Mouse (Mus musculus): ENCODE data around the gene Nudt3. TPM values are rescaled to one million over a fixed set of nuclear protein-coding genes. Genes with fewer than 3 reads are reported as not detected.
A peak's percentile ranks its signal among the peaks of the same experiment; 100 is the strongest.

Gene Nudt3
- polyA plus RNA-seq, 1 experiment, result 59.8 TPM

DNA sequence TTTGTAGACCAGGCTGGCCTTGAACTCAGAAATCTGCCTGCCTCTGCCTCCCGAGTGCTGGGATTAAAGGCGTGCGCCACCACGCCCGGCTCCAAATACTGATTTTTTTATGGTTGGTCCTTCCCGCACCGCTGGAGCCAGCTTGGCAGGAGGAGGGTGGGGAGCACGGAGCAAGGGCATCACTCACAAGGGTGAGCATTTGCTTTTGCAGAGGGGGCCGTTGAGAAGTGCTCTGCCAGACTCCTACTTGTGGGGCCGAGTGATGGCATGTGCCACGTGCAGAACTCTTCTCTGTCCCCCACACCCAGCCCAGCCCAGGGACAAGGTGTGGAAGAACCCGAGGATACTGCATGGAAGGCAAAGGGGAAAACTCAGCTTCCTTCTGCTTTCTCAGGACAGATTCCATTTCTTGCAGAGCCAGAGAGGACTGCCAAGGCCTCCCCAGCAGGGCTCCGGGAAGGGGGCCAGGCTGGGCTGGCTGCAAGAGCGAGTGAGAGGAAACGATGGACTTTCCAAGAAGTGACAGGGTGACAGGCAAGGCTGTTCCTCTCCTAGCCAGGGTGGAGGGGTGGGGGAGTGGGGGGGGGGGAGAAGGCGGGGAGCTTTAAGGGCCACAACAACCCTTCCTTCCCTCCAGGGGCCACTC, 48.7 kb downstream of the Nudt3 start:
- no peaks in the 10 kb centered on the region for H3K27me3 ChIP-seq (ENCODE audit: control insufficient read depth, insufficient read depth, low read length)
- no peak overlapping the region for H3K27ac ChIP-seq (ENCODE audit: control insufficient read depth, insufficient read depth, low read depth, low read length)
- no peak overlapping the region for H3K4me3 ChIP-seq (ENCODE audit: control insufficient read depth, low read depth, low read length)
- TF ChIP-seq CTCF (IDR thresholded peaks at IDR 0.05; ENCODE audit: control insufficient read depth, insufficient read depth, insufficient replicate concordance, low read depth, low read length) (no peak), POLR2A (IDR thresholded peaks at IDR 0.05; ENCODE audit: control insufficient read depth, low read depth, low read length) (no peak)
- H3K4me1 ChIP-seq (ENCODE audit: control insufficient read depth, insufficient read depth, low read length), result no peaks in the 10 kb centered on the region; the same call in 1 of the 2 replicates
- no peaks in the 10 kb centered on the region; the same call in 1 of the 2 replicates for H3K36me3 ChIP-seq (ENCODE audit: control insufficient read depth, insufficient read depth, low read length)

- Histone ChIP-seq H3K27ac (ENCODE audit: control insufficient read depth, insufficient read depth, low read depth, low read length) (no peak overlapping the region), H3K36me3 (ENCODE audit: control insufficient read depth, insufficient read depth, low read length) (no peaks in the 10 kb centered on the region; the same call in 1 of the 2 replicates), H3K4me1 (ENCODE audit: control insufficient read depth, insufficient read depth, low read length) (no peaks in the 10 kb centered on the region; the same call in 1 of the 2 replicates), H3K4me3 (ENCODE audit: control insufficient read depth, low read depth, low read length) (no peak overlapping the region), H3K27me3 (ENCODE audit: control insufficient read depth, insufficient read depth, low read length) (no peaks in the 10 kb centered on the region)
- TF ChIP-seq CTCF (IDR thresholded peaks at IDR 0.05; ENCODE audit: control insufficient read depth, insufficient read depth, insufficient replicate concordance, low read depth, low read length), result no peak
- TF ChIP-seq POLR2A (IDR thresholded peaks at IDR 0.05; ENCODE audit: control insufficient read depth, low read depth, low read length), result no peak
These were observed 49.4 kb downstream of the Nudt3 start for GRCm38 (mm10) chr17:27573772-27574320.

- H3K27me3 ChIP-seq (ENCODE audit: control insufficient read depth, insufficient read depth, low read length), result no peaks in the 10 kb centered on the region
- no peak overlapping the region for H3K4me3 ChIP-seq (ENCODE audit: control insufficient read depth, low read depth, low read length)
- H3K36me3 ChIP-seq (ENCODE audit: control insufficient read depth, insufficient read depth, low read length), result no peaks in the 10 kb centered on the region
- H3K4me1 ChIP-seq (ENCODE audit: control insufficient read depth, insufficient read depth, low read length), result peaks cover 7% of the 10 kb centered on the region
- TF ChIP-seq CTCF (IDR thresholded peaks at IDR 0.05; ENCODE audit: control insufficient read depth, insufficient read depth, insufficient replicate concordance, low read depth, low read length) (no peak), POLR2A (IDR thresholded peaks at IDR 0.05; ENCODE audit: control insufficient read depth, low read depth, low read length) (no peak)
- no peak overlapping the region for H3K27ac ChIP-seq (ENCODE audit: control insufficient read depth, insufficient read depth, low read depth, low read length)
These were observed 52.0 kb downstream of the Nudt3 start for GRCm38 (mm10) chr17:27571315-27571714.

- Histone ChIP-seq H3K36me3 (ENCODE audit: control insufficient read depth, insufficient read depth, low read length) (no peaks in the 10 kb centered on the region), H3K27me3 (ENCODE audit: control insufficient read depth, insufficient read depth, low read length) (no peaks in the 10 kb centered on the region), H3K27ac (ENCODE audit: control insufficient read depth, insufficient read depth, low read depth, low read length) (no peak overlapping the region), H3K4me1 (ENCODE audit: control insufficient read depth, insufficient read depth, low read length) (peaks cover 25% of the 10 kb centered on the region), H3K4me3 (ENCODE audit: control insufficient read depth, low read depth, low read length) (no peak overlapping the region)
- TF ChIP-seq POLR2A (IDR thresholded peaks at IDR 0.05; ENCODE audit: control insufficient read depth, low read depth, low read length) (no peak), CTCF (IDR thresholded peaks at IDR 0.05; ENCODE audit: control insufficient read depth, insufficient read depth, insufficient replicate concordance, low read depth, low read length) (no peak)
These were observed 55.1 kb downstream of the Nudt3 start for GRCm38 (mm10) chr17:27568228-27568627.

DNA sequence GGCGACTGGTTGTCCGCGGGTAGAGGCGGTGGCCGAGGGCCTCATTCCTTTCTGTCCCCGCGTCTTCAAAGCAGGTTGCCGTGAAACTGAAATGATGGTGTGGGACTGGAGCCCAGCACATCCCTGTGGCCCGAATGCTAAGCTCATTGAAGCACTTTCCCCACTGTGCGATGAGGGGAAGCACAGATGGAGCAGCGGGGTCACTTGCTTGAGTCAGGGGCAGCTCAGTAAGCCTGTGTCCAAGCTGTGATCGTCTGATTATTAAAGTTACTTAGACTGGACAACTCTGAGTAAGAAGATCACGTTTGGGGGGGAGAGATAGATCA, 57.4 kb downstream of the Nudt3 start:
- Histone ChIP-seq H3K27ac (ENCODE audit: control insufficient read depth, insufficient read depth, low read depth, low read length) (no peak overlapping the region; the same call in 1 of the 2 replicates), H3K4me3 (ENCODE audit: control insufficient read depth, low read depth, low read length) (peak overlapping the region; percentile 89), H3K4me1 (ENCODE audit: control insufficient read depth, insufficient read depth, low read length) (peaks cover 29% of the 10 kb centered on the region), H3K27me3 (ENCODE audit: control insufficient read depth, insufficient read depth, low read length) (no peaks in the 10 kb centered on the region), H3K36me3 (ENCODE audit: control insufficient read depth, insufficient read depth, low read length) (no peaks in the 10 kb centered on the region; the same call in 1 of the 2 replicates)
- no peak for TF ChIP-seq POLR2A (IDR thresholded peaks at IDR 0.05; ENCODE audit: control insufficient read depth, low read depth, low read length)
- no peak for TF ChIP-seq CTCF (IDR thresholded peaks at IDR 0.05; ENCODE audit: control insufficient read depth, insufficient read depth, insufficient replicate concordance, low read depth, low read length)

- peak; percentile 44 for TF ChIP-seq POLR2A (IDR thresholded peaks at IDR 0.05; ENCODE audit: control insufficient read depth, low read depth, low read length)
- peak; percentile 83 for TF ChIP-seq CTCF (IDR thresholded peaks at IDR 0.05; ENCODE audit: control insufficient read depth, insufficient read depth, insufficient replicate concordance, low read depth, low read length)
- H3K36me3 ChIP-seq (ENCODE audit: control insufficient read depth, insufficient read depth, low read length), result no peaks in the 10 kb centered on the region; the same call in 1 of the 2 replicates
- peak within 1 kb of the TSS; percentile 89 for H3K4me3 ChIP-seq (ENCODE audit: control insufficient read depth, low read depth, low read length)
- no peaks in the 10 kb centered on the region for H3K27me3 ChIP-seq (ENCODE audit: control insufficient read depth, insufficient read depth, low read length)
- H3K27ac ChIP-seq (ENCODE audit: control insufficient read depth, insufficient read depth, low read depth, low read length), result peak within 1 kb of the TSS; percentile 5; the same call in 1 of the 2 replicates
- peaks cover 29% of the 10 kb centered on the region for H3K4me1 ChIP-seq (ENCODE audit: control insufficient read depth, insufficient read depth, low read length)
These were observed 57.9 kb downstream of the Nudt3 start, which contains the start of gene AI413582 for GRCm38 (mm10) chr17:27565163-27565941. Gene AI413582, minus strand, starts transcription at chr17:27565756.
